Mouse (Mus musculus) hindbrain, postnatal 0 days (tissue): ENCODE data around the gene Sema5b. TPM values are rescaled to one million over a fixed set of nuclear protein-coding genes. Genes with fewer than 3 reads are reported as not detected.

Experiments
- ATAC-seq: fragments of 200-750 bp; cut with Nextera tagmentation; 2 replicates; pipeline ENCODE4 v1.8.0; 2017; ENCODE audit warnings: mild to moderate bottlenecking, moderate TSS enrichment, moderate library complexity
- DNase-seq: peaks from one replicate; pipeline ENCODE4 v3.0.0-alpha.2; 2015; ENCODE audit warnings: low spot score
- H3K27ac ChIP-seq: fragments of 300-500 bp; sonication (generic); 2 replicates; pipeline ENCODE4 v1.5.1; 2014; ENCODE audit warnings: mild to moderate bottlenecking
- H3K27me3 ChIP-seq: fragments of 300-500 bp; sonication (generic); 2 replicates; pipeline ENCODE4 v1.6.1; 2014; ENCODE audit warnings: low read length, mixed read lengths; ENCODE audit not compliant: insufficient read depth
- H3K36me3 ChIP-seq: fragments of 300-500 bp; sonication (generic); 2 replicates; pipeline ENCODE4 v1.6.1; 2014; ENCODE audit warnings: low read length, mixed read lengths; ENCODE audit not compliant: insufficient read depth
- H3K4me1 ChIP-seq: fragments of 300-500 bp; sonication (generic); 2 replicates; pipeline ENCODE4 v1.6.1; 2014; ENCODE audit warnings: antibody characterized with exemption, low read length, mixed read lengths; ENCODE audit not compliant: insufficient read depth
- H3K4me2 ChIP-seq: fragments of 300-500 bp; sonication (generic); 2 replicates; pipeline ENCODE4 v1.6.1; 2014; ENCODE audit warnings: low read depth, mild to moderate bottlenecking, low read length, moderate library complexity, mixed read lengths
- H3K4me3 ChIP-seq: fragments of 300-500 bp; sonication (generic); 2 replicates; pipeline ENCODE4 v1.5.1; 2014; ENCODE audit warnings: low read length
- H3K9ac ChIP-seq: fragments of 300-500 bp; sonication (generic); replicated peaks from 2 replicates; pipeline ENCODE4 v1.6.1; 2014; ENCODE audit warnings: mild to moderate bottlenecking, low read length, moderate library complexity, mixed read lengths
- H3K9me3 ChIP-seq: fragments of 300-500 bp; sonication (generic); 2 replicates; pipeline ENCODE4 v1.6.1; 2016; ENCODE audit warnings: low read length, mixed read lengths
- CTCF ChIP-seq: IDR thresholded peaks from 2 replicates; pipeline ENCODE4 v1.5.1; 2016; ENCODE audit warnings: antibody characterized with exemption, control low read depth, low read depth
- WGBS: fragments of 180-500 bp; shearing (Covaris S2); extraction: QIAGEN DNeasy Blood & Tissue Kit; methylation state at CpG from one replicate; pipeline ENCODE4 v1.1.7; 2014; 5-methylcytosine and 5-hydroxymethylcytosine counted together
- polyA plus RNA-seq: library from polyadenylated mRNA; unstranded; fragments of >200 nt; fragmentation: Nextera tagmentation; extraction: Ambion mirVana; gene quantifications from 2 replicates; pipeline ENCODE4 v1.2.1, GENCODE M21; 2015
- total RNA-seq: library from RNA; depleted of rRNA; stranded (reverse); fragments of >200 nt; gene quantifications from 2 replicates; pipeline ENCODE4 v1.2.3, GENCODE M21; 2014

Gene Sema5b
- total and polyA plus RNA-seq, 2 experiments from 2014 or later, result 14.8 to 37.0 TPM

GRCm38 (mm10) chr16:35537651-35538050 lies 3.3 kb upstream of the Sema5b start:
- no peaks in the 10 kb centered on the region; the same call in 1 of the 2 replicates for H3K4me1 ChIP-seq
- H3K9me3 ChIP-seq, result no peaks in the 10 kb centered on the region
- no peak for DNase-seq
- H3K36me3 ChIP-seq, result no peaks in the 10 kb centered on the region
- WGBS, result 78% methylated on average over 8 of the region's 8 CpGs
- no peak overlapping the region for H3K4me2 ChIP-seq
- H3K4me3 ChIP-seq, result no peak overlapping the region
- H3K9ac ChIP-seq, result no peak overlapping the region
- no peak for TF ChIP-seq CTCF
- ATAC-seq, result no peak
- no peaks in the 10 kb centered on the region for H3K27me3 ChIP-seq
- H3K27ac ChIP-seq, result no peak overlapping the region

GRCm38 (mm10) chr16:35539041-35539440 lies 1.9 kb upstream of the Sema5b start:
- H3K36me3 ChIP-seq, result no peaks in the 10 kb centered on the region
- no peak overlapping the region for H3K9ac ChIP-seq
- H3K4me3 ChIP-seq, result no peak overlapping the region
- H3K27ac ChIP-seq, result no peak overlapping the region
- no peak for ATAC-seq
- H3K27me3 ChIP-seq, result no peaks in the 10 kb centered on the region
- no peak for DNase-seq
- WGBS, result 67% methylated on average over 10 of the region's 10 CpGs
- TF ChIP-seq CTCF, result no peak
- H3K4me1 ChIP-seq, result no peaks in the 10 kb centered on the region; the same call in 1 of the 2 replicates
- H3K9me3 ChIP-seq, result no peaks in the 10 kb centered on the region
- no peak overlapping the region for H3K4me2 ChIP-seq

- no peak for ATAC-seq
- Histone ChIP-seq H3K27ac (peak overlapping the region; percentile 64; the same call in 1 of the 2 replicates), H3K4me1 (no peaks in the 10 kb centered on the region; the same call in 1 of the 2 replicates), H3K9me3 (no peaks in the 10 kb centered on the region), H3K36me3 (no peaks in the 10 kb centered on the region), H3K4me3 (peak overlapping the region; percentile 72), H3K9ac (peak overlapping the region; percentile 56; the same call in 1 of the 2 replicates), H3K27me3 (no peaks in the 10 kb centered on the region), H3K4me2 (peak overlapping the region; percentile 83)
- WGBS, result under 1% methylated on average over 23 of the region's 23 CpGs
- TF ChIP-seq CTCF, result peak; percentile 82
- DNase-seq, result peak; percentile 91
Measured at GRCm38 (mm10) chr16:35540333-35541116, 420 bp upstream of the Sema5b start.

GRCm38 (mm10) chr16:35541661-35542420 lies 896 bp downstream of the Sema5b start:
- DNase-seq (peak; percentile 42), ATAC-seq (peak; percentile 39)
- Histone ChIP-seq H3K27ac (peak overlapping the region; percentile 64; the same call in 1 of the 2 replicates), H3K27me3 (no peaks in the 10 kb centered on the region), H3K4me1 (no peaks in the 10 kb centered on the region; the same call in 1 of the 2 replicates), H3K4me3 (peak overlapping the region; percentile 72), H3K36me3 (no peaks in the 10 kb centered on the region), H3K4me2 (peak overlapping the region; percentile 83), H3K9ac (peak overlapping the region; percentile 56), H3K9me3 (no peaks in the 10 kb centered on the region)
- under 1% methylated on average over 52 of the region's 54 CpGs for WGBS
- no peak for TF ChIP-seq CTCF

GRCm38 (mm10) chr16:35542421-35542780 lies 1.5 kb downstream of the Sema5b start:
- DNase-seq (no peak), ATAC-seq (no peak)
- Histone ChIP-seq H3K4me2 (peak overlapping the region; percentile 83), H3K4me3 (peak overlapping the region; percentile 72), H3K36me3 (no peaks in the 10 kb centered on the region), H3K9ac (peak overlapping the region; percentile 56), H3K27me3 (no peaks in the 10 kb centered on the region), H3K9me3 (no peaks in the 10 kb centered on the region), H3K4me1 (no peaks in the 10 kb centered on the region; the same call in 1 of the 2 replicates), H3K27ac (no peak overlapping the region)
- no peak for TF ChIP-seq CTCF
- 2% methylated on average over 27 of the region's 27 CpGs for WGBS

- WGBS, result 87% methylated on average over 4 of the region's 4 CpGs
- TF ChIP-seq CTCF, result no peak
- Histone ChIP-seq H3K27ac (no peak overlapping the region), H3K4me1 (no peaks in the 10 kb centered on the region; the same call in 1 of the 2 replicates), H3K9me3 (no peaks in the 10 kb centered on the region), H3K4me3 (no peak overlapping the region), H3K27me3 (no peaks in the 10 kb centered on the region), H3K9ac (no peak overlapping the region), H3K36me3 (no peaks in the 10 kb centered on the region), H3K4me2 (no peak overlapping the region)
- DNase-seq (no peak), ATAC-seq (no peak)
Measured at GRCm38 (mm10) chr16:35545723-35546122, 4.8 kb downstream of the Sema5b start.

- Histone ChIP-seq H3K4me2 (no peak overlapping the region), H3K4me1 (0 out of 2 replicates have a peak, but pooled peaks cover 3% of the 10 kb centered on the region), H3K27ac (no peak overlapping the region), H3K9ac (no peak overlapping the region), H3K9me3 (no peaks in the 10 kb centered on the region), H3K4me3 (no peak overlapping the region), H3K36me3 (no peaks in the 10 kb centered on the region), H3K27me3 (no peaks in the 10 kb centered on the region)
- TF ChIP-seq CTCF, result no peak
- ATAC-seq, result no peak
- no peak for DNase-seq
Measured at GRCm38 (mm10) chr16:35547966-35548365, 7.0 kb downstream of the Sema5b start.
